Comparison of ENCODE assay signal across 9 mouse cellular contexts in genomic region chr8:91019726-91020125, GRCm38 (mm10). TPM values are rescaled to one million over a fixed set of nuclear protein-coding genes. Genes with fewer than 3 reads are reported as not detected.
DNase-seq lines count a peak whose midpoint lies in the region; ATAC-seq lines count a peak whose summit lies in the region.
"Had no signal": no experiment of that assay in that cellular context is flagged by ENCODE, and none has a peak within 500 bp of the region (broad histone marks: within the 10 kb centered on the region; RNA-seq: fewer than 3 reads in every experiment).

No protein-coding gene starts in this region.

- intact Hi-C loops in heart, postnatal 14 days (cut with DNase I): loop anchor here (2.0 to 5.0 kb wide), 2 partner anchors 191 to 222 kb away; partner anchors contain the start of gene Chd9
- intact Hi-C loops in left cerebral cortex, postnatal 10 days (cut with DNase I): loop anchor here (5.0 kb wide), 2 partner anchors 32 to 192 kb away; partner anchors contain the start of gene Chd9

- peak; percentile 64; the same call in 1 of the 2 replicates for ATAC-seq in monocyte, adult 5-6 weeks (replicated peaks; ENCODE audit: insufficient number of reproducible peaks, low FRiP score, low TSS enrichment, poor library complexity, severe bottlenecking)

- 14% methylated on average over 2 of the region's 2 CpGs for WGBS in embryonic facial prominence, embryonic 10.5 days

- H3K27ac ChIP-seq in embryonic facial prominence, embryonic 10.5 days (replicated peaks): no peak overlapping the region

- peak; percentile 36 for DNase-seq in layer of hippocampus, adult 11-12 months (ENCODE audit: low spot score)
- no peak for DNase-seq in layer of hippocampus, adult 9-11 months
- peak; percentile 63 to 83 for DNase-seq in adrenal gland, postnatal 36 days
- DNase-seq in embryonic facial prominence, embryonic 10.5 days (ENCODE audit: low spot score): peak; percentile 75
- peak; percentile 74 to 81 for DNase-seq in heart, postnatal 14 days
- DNase-seq in left cerebral cortex, postnatal 10 days (ENCODE audit: extremely low spot score in 1 of 2, low spot score in 2 of 2): peak; percentile 46 to 69
- DNase-seq in testis, postnatal 10 days (ENCODE audit: low spot score): peak; percentile 82

- no peaks in the 10 kb centered on the region for H3K27me3 ChIP-seq in embryonic facial prominence, embryonic 10.5 days (replicated peaks; ENCODE audit: low read depth, poor library complexity, severe bottlenecking)

- no peaks in the 10 kb centered on the region for H3K9me3 ChIP-seq in embryonic facial prominence, embryonic 10.5 days

- no peak overlapping the region for H3K4me3 ChIP-seq in embryonic facial prominence, embryonic 10.5 days
- H3K4me3 ChIP-seq: erythroblast, embryonic 14.5 days had no signal

- peaks cover 91% of the 10 kb centered on the region for H3K36me3 ChIP-seq in embryonic facial prominence, embryonic 10.5 days (replicated peaks)

- no peaks in the 10 kb centered on the region for H3K4me1 ChIP-seq in embryonic facial prominence, embryonic 10.5 days

RNA-seq across cellular contexts. Expression of gene Rbl2, which starts 50.1 kb away (rescaled TPM):
- 10 to 100 TPM; 35.1 to 50.1 TPM for total RNA-seq in adrenal gland, postnatal 36 days (2021)
- polyA plus RNA-seq in embryonic facial prominence, embryonic 10.5 days (2016; fragmentation: Nextera tagmentation; extraction: Ambion mirVana): 7.6 and 8.4 TPM in 2 replicates
- total RNA-seq in heart, postnatal 14 days (2021): 10 to 100 TPM; 24.6 to 27.9 TPM
- 10 to 100 TPM; 28.7 to 32.0 TPM for total RNA-seq in left cerebral cortex, postnatal 10 days (2021)
- 90.9 to 162 TPM (median 105 TPM) in 3 replicates for total RNA-seq in monocyte, adult 5-6 weeks (2017)
